Mouse (Mus musculus) layer of hippocampus, adult 18-20 months (tissue): ENCODE data around the gene Ighmbp2. TPM values are rescaled to one million over a fixed set of nuclear protein-coding genes. Genes with fewer than 3 reads are reported as not detected.

Experiments
- microRNA-seq, 2 experiments: library from miRNA; unstranded; fragments of <30 nt; microRNA quantifications; one replicate each; pipeline ENCODE4 v1.2.0; 2021
- total RNA-seq, 2 experiments: library from RNA; stranded (reverse); gene quantifications; 2 replicates each; pipeline ENCODE4 v1.2.3; 2021

Gene Ighmbp2
- total RNA-seq, 2 experiments from 2014 or later: 9.8 to 10.6 TPM

Small RNAs within 50 kb of the gene (microRNA-seq; reads per million reads assigned to microRNA genes)
- 0 to 1.2 reads per million in 2 experiments for gene Mir6984

Other genes with a start within 250 kb of the Ighmbp2 start
- gene Mrpl21, start 116 bp downstream of the Ighmbp2 start, total RNA-seq: 10 to 100 TPM; 47.2 to 58.4 TPM
- 10 to 100 TPM; 24.3 to 24.7 TPM for gene Cpt1a, start 39.3 kb upstream of the Ighmbp2 start, total RNA-seq
- under 1 TPM; 0.12 to 0.48 TPM for gene Tesmin, start 105.8 kb upstream of the Ighmbp2 start, total RNA-seq
- 1 to 10 TPM in 1 of 2 experiments, under 1 TPM in 1; 0.69 to 1.2 TPM for gene Gal, start 131.5 kb upstream of the Ighmbp2 start, total RNA-seq